Mouse (Mus musculus) neutrophil, adult 65 days (primary cell): ENCODE data around the gene Med19. TPM values are rescaled to one million over a fixed set of nuclear protein-coding genes. Genes with fewer than 3 reads are reported as not detected.

Source experiments
- total RNA-seq: library from RNA; stranded (reverse); gene quantifications from 2 replicates; pipeline ENCODE4 v1.2.4, GENCODE M21; 2023

Med19 gene
- total RNA-seq, result 6.2 and 6.5 TPM in 2 replicates

DNA sequence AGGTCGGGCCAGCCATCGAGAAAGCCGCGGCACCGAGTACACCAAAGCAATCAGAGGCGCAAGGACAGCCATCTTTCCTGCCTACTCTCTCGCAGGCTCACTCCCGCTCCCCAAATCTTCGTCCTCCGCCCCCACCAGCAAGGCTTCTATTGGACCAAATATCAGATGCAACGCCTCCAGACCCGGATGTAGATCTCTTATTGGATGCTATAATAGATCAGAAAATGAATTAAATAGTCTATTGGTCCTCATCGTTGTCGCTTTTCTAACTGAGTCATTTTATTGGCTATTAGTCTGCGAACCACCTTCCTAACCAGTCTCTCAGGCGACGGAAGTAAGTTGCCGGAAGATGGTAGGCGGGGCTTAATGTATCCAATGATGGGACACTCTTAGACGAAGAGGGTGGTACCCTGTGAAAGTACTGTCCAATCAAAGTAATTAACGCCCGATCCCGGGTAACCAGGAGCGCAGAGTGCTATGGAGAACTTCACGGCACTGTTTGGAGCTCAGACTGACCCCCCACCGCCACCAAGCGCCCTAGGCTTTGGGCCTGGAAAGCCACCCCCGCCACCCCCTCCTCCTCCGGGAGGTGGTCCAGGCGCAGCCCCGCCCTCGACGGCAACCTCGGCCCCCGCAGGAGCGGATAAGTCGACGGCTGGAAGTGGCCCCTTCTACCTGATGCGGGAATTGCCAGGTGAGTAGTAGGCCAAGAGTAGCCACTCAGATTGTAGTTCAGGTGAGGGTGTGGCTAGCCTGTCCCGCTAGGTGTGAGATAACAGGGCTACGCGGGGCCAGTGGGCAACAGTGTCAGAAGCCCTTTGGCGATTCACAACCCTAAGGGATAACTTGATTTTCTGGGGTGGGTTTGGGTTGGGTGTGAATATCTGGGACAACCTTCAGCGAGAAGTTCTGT lies at the start of gene Med19, which contains the start of gene Gm28635:
Gene Med19, plus strand, starts transcription at position 435 of the 913 bp plus-strand sequence.
Gene Gm28635, minus strand, starts transcription at position 74 of the 913 bp plus-strand sequence.

DNA sequence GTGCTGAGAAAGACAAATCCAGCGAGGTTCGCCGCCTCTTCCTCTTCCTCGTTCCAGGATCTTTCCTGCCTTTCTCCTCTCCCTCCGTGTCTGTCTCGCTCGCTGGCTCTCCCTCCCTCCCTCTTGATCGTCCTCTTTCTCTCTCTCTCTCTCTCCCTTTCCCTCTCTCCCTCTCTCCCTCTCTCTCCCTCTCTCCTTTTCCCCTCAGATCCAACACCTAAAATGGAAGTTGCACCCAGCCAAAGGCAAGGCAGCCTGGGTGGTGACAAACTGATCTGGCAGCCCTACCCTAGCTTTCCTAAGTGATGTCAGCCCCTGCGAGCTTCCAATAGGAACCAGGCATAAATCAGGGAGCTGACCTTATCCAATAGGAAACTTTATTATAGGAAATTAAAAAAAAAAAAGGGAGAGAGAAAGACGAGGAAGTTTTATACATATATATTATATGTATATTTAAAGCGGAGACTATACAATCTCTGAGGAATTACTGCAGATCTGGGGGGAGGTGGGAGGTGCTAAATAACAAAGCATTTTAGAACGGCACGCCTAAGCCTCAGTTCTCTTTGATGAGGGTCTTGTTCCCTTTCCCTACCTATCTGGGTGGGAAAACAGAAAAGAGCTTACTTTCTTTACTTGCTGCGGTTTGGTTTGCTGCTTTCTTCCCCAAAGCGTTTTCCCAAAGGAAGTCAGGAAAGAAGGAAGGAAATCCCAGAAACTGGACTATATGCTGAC lies 27.6 kb upstream of the Med19 start, which contains the start of gene Ctnnd1:
Gene Ctnnd1, minus strand, starts transcription at position 302 of the 732 bp plus-strand sequence.

DNA sequence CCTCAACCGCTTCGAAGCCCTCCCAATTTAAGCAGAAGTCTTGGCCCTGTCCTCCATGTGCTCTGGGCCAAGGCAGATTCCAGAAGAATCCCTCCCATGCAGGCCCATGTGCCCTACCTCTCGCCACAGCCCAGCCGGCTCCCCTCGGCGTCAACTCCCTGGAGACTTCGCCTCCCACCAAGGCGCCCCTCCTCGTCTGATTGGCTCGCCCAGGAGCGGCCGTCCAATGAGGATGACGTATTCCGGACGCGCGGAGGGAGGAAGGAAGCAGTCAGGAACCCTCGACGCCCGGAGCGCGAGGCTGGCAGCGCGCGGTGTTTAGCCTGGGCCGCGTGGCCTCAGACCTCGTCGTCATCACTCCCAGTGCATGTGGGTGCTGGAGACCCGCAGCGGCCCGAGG lies 19.4 kb upstream of the Med19 start, which contains the start of gene Btbd18:
Gene Btbd18, plus strand, starts transcription at position 274 of the 400 bp plus-strand sequence.

GRCm38 (mm10) chr2:84670569-84670933 lies 7.7 kb upstream of the Med19 start, which contains the start of gene Selenoh:
Gene Selenoh (minus strand): TSS chr2:84670770.

DNA sequence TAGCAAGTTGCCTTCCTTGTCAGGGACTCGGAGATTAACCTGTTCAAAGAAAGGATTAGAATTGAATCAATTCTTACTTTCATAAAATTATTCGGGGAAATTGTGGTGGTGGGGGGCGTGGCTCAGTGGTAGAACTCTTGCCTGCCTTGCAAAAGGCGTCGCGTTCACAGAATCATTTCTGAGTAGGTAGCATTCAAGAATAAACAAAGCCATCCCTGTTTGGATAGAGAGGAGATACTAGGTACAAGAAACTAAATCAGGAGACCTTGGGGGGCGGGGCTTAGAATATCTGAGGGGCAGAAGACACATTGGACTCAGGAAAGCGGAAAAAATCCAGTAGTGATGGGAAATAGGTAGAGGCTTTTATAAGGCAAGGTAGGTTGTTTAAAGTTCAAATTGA lies 814 bp downstream of the Med19 start, which contains the start of gene Tmx2:
Gene Tmx2, minus strand, starts transcription at position 125 of the 400 bp plus-strand sequence.

GRCm38 (mm10) chr2:84714811-84715561 lies 36.8 kb downstream of the Med19 start, which contains the start of gene Zdhhc5:
Gene Zdhhc5 (minus strand): TSS chr2:84715180.

DNA sequence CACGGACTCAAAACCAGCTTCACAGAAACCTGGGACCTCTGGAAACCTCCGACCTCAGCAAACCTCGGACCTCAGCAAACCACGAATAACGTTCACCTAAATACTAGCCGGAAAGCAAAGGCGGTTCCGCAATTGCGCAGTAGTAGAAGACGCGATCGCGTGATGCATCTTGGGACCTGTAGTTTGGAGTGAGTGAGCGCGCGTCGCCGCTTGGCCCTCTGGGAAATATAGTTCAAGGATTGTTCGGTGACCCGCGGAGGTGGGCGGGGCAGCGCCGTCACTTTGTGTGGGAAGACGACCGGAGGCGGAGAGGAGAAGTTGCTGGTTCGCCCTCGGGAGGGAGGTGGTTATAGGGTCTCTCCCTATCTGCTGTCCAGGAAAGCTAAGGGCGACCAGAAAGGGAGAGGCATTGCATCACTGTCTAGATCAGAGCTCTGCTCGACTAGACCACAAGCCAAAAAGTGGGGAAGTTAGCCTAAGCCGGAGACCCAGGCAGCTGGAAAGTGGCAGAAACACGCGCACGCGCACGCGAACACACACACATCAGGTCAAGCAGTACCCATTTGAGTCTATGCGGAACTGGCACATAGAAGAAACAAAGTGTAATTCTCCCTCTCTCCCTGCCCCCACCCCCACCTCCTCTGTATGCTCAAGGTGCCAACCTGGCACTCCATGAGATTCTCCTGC lies 49.1 kb downstream of the Med19 start, which contains the start of gene Clp1:
Gene Clp1, minus strand, starts transcription at position 179 of the 687 bp plus-strand sequence.

DNA sequence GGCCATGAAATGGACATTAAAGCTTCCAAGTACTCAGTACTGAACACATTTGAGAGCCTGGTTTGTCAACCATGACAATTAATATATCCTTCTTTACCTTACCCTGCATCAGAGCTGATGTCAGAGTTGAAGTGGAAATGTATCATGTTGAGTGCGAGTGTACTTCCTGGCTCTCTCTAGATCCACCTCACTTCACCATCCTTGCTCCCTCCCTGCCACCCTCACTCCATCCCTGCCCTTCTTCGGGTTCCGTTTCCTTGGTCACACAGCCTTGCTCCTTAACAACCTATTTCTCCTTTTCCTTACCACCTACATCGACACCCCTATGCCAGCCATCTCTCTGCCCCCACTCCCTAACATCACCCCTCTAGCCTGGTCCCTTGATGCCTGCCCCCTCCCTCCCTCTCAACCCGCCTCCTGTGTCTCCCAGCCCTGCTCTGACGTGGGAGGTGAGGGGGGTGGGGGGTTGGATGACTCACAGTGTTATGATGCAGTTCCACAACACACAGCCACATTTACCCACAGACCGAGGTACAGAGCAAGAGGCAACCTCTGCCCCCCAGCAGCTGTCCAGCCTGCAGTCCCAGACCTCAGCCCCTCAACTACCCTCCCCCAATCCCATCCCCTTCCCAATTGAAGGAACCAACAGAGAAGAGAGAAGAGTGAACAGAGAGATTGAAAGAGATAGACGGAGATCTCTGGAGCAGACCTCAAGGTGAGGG lies 55.5 kb downstream of the Med19 start, which contains the start of gene Ypel4:
Gene Ypel4, plus strand, starts transcription at position 480 of the 722 bp plus-strand sequence.

Other genes with a start within 250 kb of the Med19 start
- 2.0 and 4.0 TPM in 2 replicates for gene Tfpi, start 201.6 kb upstream of the Med19 start, total RNA-seq
- gene Ctnnd1, start 27.6 kb upstream of the Med19 start, total RNA-seq, result 6.8 and 9.8 TPM in 2 replicates
- gene Btbd18, start 19.3 kb upstream of the Med19 start, total RNA-seq, result not detected in 2 replicates
- gene Selenoh, start 7.6 kb upstream of the Med19 start, total RNA-seq, result 31.7 and 39.0 TPM in 2 replicates
- gene Gm28635, start 361 bp upstream of the Med19 start, total RNA-seq, result not detected in 2 replicates
- 14.1 and 17.5 TPM in 2 replicates for gene Tmx2, start 738 bp downstream of the Med19 start, total RNA-seq
- gene Zdhhc5, start 36.8 kb downstream of the Med19 start, total RNA-seq, result 44.6 and 51.2 TPM in 2 replicates
- gene Clp1, start 48.9 kb downstream of the Med19 start, total RNA-seq, result 21.5 and 26.7 TPM in 2 replicates
- not detected in 2 replicates for gene Ypel4, start 55.7 kb downstream of the Med19 start, total RNA-seq
- not detected in 2 replicates for gene Gm19426, start 65.3 kb downstream of the Med19 start, total RNA-seq
- 0.51 TPM in 1 of 2 replicates, not detected in the other for gene Serping1, start 97.0 kb downstream of the Med19 start, total RNA-seq
- 18.2 and 19.2 TPM in 2 replicates for gene Ube2l6, start 120.4 kb downstream of the Med19 start, total RNA-seq
- not detected in 2 replicates for gene Smtnl1, start 144.2 kb downstream of the Med19 start, total RNA-seq
- gene Timm10, start 148.6 kb downstream of the Med19 start, total RNA-seq, result 4.4 and 4.5 TPM in 2 replicates
- gene Slc43a1, start 160.4 kb downstream of the Med19 start, total RNA-seq, result 1.0 and 2.2 TPM in 2 replicates
- not detected in 2 replicates for gene Rtn4rl2, start 208.3 kb downstream of the Med19 start, total RNA-seq